Mouse (Mus musculus) kidney, postnatal 14 days (tissue): ENCODE results near the gene Lias.
A peak's percentile ranks its signal among the peaks of the same experiment; 100 is the strongest.

Experiments
- DNase-seq: peaks from one replicate; pipeline ENCODE4 v3.0.0; 2022; ENCODE audit warnings: mixed read lengths

The Lias gene

GRCm38 (mm10) chr5:65390648-65391644 lies at the start of gene Lias, which contains the start of gene Rpl9:
Gene Lias (plus strand): TSS chr5:65391497.
Gene Rpl9 (minus strand): TSS chr5:65391444.
- peak; percentile 99 for DNase-seq

GRCm38 (mm10) chr5:65348168-65348567 lies 43.1 kb upstream of the Lias start, which contains the start of gene Klb:
Gene Klb (plus strand): TSS chr5:65348314.
- DNase-seq: no peak

- DNase-seq: no peak
Observed at GRCm38 (mm10) chr5:65350508-65350907, 40.8 kb upstream of the Lias start.

GRCm38 (mm10) chr5:65354097-65354496 lies 37.2 kb upstream of the Lias start:
- DNase-seq: no peak

GRCm38 (mm10) chr5:65354985-65355384 lies 36.3 kb upstream of the Lias start:
- no peak for DNase-seq

- DNase-seq: no peak
Observed at GRCm38 (mm10) chr5:65356851-65357250, 34.4 kb upstream of the Lias start.

- DNase-seq: no peak
Observed at GRCm38 (mm10) chr5:65357771-65358170, 33.5 kb upstream of the Lias start.

GRCm38 (mm10) chr5:65367837-65368236 lies 23.5 kb upstream of the Lias start:
- no peak for DNase-seq

GRCm38 (mm10) chr5:65371551-65371950 lies 19.7 kb upstream of the Lias start:
- peak; percentile 8 for DNase-seq

GRCm38 (mm10) chr5:65374746-65375145 lies 16.6 kb upstream of the Lias start:
- no peak for DNase-seq

- no peak for DNase-seq
Observed at GRCm38 (mm10) chr5:65385704-65386103, 5.6 kb upstream of the Lias start.

- no peak for DNase-seq
Observed at GRCm38 (mm10) chr5:65387008-65387867, 4.1 kb upstream of the Lias start.

GRCm38 (mm10) chr5:65391753-65392152 lies 456 bp downstream of the Lias start:
- no peak for DNase-seq

GRCm38 (mm10) chr5:65394425-65394824 lies 3.1 kb downstream of the Lias start:
- DNase-seq: no peak

- DNase-seq: peak; percentile 89
Observed at GRCm38 (mm10) chr5:65401251-65401994, 10.1 kb downstream of the Lias start.

- DNase-seq: no peak
Observed at GRCm38 (mm10) chr5:65407989-65408388, 16.7 kb downstream of the Lias start.

- peak; percentile 19 for DNase-seq
Observed at GRCm38 (mm10) chr5:65415653-65416458, 24.6 kb downstream of the Lias start.

- no peak for DNase-seq
Observed at GRCm38 (mm10) chr5:65419136-65419535, 27.8 kb downstream of the Lias start.

- peak; percentile 21 for DNase-seq
Observed at GRCm38 (mm10) chr5:65420822-65421221, 29.5 kb downstream of the Lias start.

- peak; percentile 47 for DNase-seq
Observed at GRCm38 (mm10) chr5:65422803-65423202, 31.5 kb downstream of the Lias start.

GRCm38 (mm10) chr5:65424215-65424614 lies 32.9 kb downstream of the Lias start:
- DNase-seq: peak; percentile 35

- no peak for DNase-seq
Observed at GRCm38 (mm10) chr5:65425251-65425650, 34.0 kb downstream of the Lias start.
